Mouse (Mus musculus): ENCODE measurements at regions not wholly inside any gene's neighbourhood (a gene's known extent, or its start where the extent isn't known, plus 50 kb on each side); places are given as distances from the start of the nearest gene placed in this dataset.

- TF ChIP-seq CTCF (IDR thresholded peaks at IDR 0.05; ENCODE audit: control insufficient read depth, insufficient read depth, insufficient replicate concordance, low read depth, low read length) (no peak), POLR2A (IDR thresholded peaks at IDR 0.05; ENCODE audit: control insufficient read depth, low read depth, low read length) (no peak)
Measured at GRCm38 (mm10) chr12:12841385-12842238, 100.1 kb downstream of the Mycn start.
